Mouse (Mus musculus) erythroblast, embryonic 14.5 days (primary cell): ENCODE data around the gene Macrod2.

ENCODE experiments used
- GATA1 ChIP-seq: IDR thresholded peaks from 2 replicates; pipeline ENCODE4 v1.6.1; 2012; ENCODE audit warnings: low read length, inconsistent platforms, mixed read lengths
- TAL1 ChIP-seq: IDR thresholded peaks from 3 replicates; pipeline ENCODE4 v1.6.1; 2012; ENCODE audit warnings: low read length, inconsistent platforms, mixed read lengths

- TF ChIP-seq GATA1, result no peak
- no peak for TF ChIP-seq TAL1
Measured at GRCm38 (mm10) chr2:142116623-142117022, 1721.5 kb downstream of the Macrod2 start.
